Mouse (Mus musculus): ENCODE results near the gene Ank2.
A peak's percentile ranks its signal among the peaks of the same experiment; 100 is the strongest.

DNA sequence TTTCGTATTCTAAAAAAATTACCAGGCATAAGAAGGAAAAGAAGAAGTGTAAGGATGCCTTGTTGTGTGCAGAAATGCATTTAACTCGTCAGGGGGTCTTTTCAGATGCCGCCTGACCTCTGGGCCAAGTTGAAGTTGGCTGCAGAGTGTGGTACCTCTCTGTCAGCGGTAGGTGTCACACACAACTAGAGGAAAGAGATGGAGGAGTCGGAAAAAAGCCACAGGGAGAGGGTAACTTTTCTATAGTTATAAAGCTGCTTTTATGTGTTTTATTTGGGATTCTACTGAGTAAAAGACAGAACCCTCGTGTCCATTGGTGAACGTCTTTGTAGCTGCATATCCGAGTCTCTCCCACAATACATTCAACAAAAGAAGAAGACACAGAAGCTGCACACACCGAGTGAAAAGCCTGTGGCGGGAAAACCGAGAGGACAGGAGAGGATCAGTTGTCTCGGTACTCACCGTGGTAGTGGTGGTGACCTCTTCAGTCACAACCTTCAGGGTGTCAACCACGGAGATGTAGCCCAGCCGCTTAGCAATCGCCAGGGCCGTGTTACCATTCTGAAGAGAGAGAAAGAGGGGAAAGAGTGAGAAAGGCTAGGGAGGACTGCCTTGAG lies 501.7 kb downstream of the Ank2 start:
- TF ChIP-seq CTCF (IDR thresholded peaks at IDR 0.05; ENCODE audit: control insufficient read depth, insufficient read depth, insufficient replicate concordance, low read depth, low read length) = 0 out of 2 replicates have a peak, but pooled peaks have one; percentile 9
- TF ChIP-seq POLR2A (IDR thresholded peaks at IDR 0.05; ENCODE audit: control insufficient read depth, low read depth, low read length) = no peak
